8 mouse cellular contexts compared by ENCODE assay signal in the genomic region with DNA sequence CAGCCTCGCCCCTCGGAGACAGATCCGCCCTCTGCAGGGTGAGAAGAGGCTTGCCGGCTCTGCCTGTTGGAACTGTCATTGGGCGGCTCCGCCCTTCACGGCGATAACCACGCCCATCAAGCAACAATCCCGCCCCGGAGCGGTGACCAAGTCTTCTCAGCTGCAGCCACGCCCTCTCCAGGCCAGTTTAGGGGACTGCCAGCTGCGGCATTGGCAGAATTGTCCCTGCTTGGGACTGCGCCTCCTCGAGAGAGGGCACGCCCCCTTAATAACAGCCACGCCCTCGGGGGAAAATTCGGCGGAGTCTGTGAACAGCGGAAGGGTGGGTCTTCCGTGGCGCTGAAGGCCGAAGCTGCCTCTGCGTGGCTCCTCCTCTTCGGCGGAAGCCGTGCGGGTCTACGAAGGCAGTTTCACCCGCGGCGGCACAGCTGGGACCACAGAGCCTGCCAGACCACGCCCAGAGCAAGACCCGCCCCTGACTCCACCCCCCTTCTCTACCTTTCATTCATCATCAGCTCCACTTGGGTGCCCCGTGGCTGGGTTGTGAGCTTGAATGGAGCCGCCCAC. TPM values are rescaled to one million over a fixed set of nuclear protein-coding genes. Genes with fewer than 3 reads are reported as not detected.
DNase-seq lines count a peak whose midpoint lies in the region; ATAC-seq and TF ChIP-seq lines count a peak whose summit lies in the region.

No protein-coding gene starts in this region.

- DNase-seq in CD4-positive helper T cell, adult 2 months (ENCODE audit: low read depth, low spot score) = peak; percentile 100
- peak; percentile 96 for DNase-seq in brain, embryonic 18.5 days (ENCODE audit: low read depth, low spot score)
- DNase-seq in kidney, postnatal 0 days (ENCODE audit: low spot score) = peak; percentile 99
- DNase-seq in liver, embryonic 11.5 days (ENCODE audit: low spot score) = peak; percentile 99
- peak; percentile 100 for DNase-seq in naive thymus-derived CD4-positive, alpha-beta T cell, adult 2 months (ENCODE audit: low read depth)

- TF ChIP-seq CTCF in kidney, postnatal 0 days (IDR thresholded peaks at IDR 0.05; ENCODE audit: low read depth) = peak; percentile 80

- H3K4me2 ChIP-seq in heart, embryonic 12.5 days = peak overlapping the region; percentile 82
- H3K4me2 ChIP-seq in kidney, postnatal 0 days (ENCODE audit: low read length) = peak overlapping the region; percentile 95
- peak overlapping the region; percentile 95 for H3K4me2 ChIP-seq in liver, embryonic 11.5 days
- H3K4me2 ChIP-seq in stomach, embryonic 14.5 days (replicated peaks; ENCODE audit: low read depth, low read length) = peak overlapping the region; percentile 45

- H3K36me3 ChIP-seq in heart, embryonic 12.5 days = peaks cover 22% of the 10 kb centered on the region
- H3K36me3 ChIP-seq in kidney, postnatal 0 days (ENCODE audit: insufficient read depth, low read length) = no peaks in the 10 kb centered on the region
- H3K36me3 ChIP-seq in liver, embryonic 11.5 days (ENCODE audit: control insufficient read depth, insufficient read depth, low read length) = no peaks in the 10 kb centered on the region
- peaks cover 5% of the 10 kb centered on the region; the same call in 1 of the 2 replicates for H3K36me3 ChIP-seq in stomach, embryonic 14.5 days (ENCODE audit: control insufficient read depth, insufficient read depth, low read length)

- under 1% methylated on average over 38 of the region's 38 CpGs for WGBS in heart, embryonic 12.5 days
- WGBS in kidney, postnatal 0 days = 0% methylated on average over 38 of the region's 38 CpGs
- under 1% methylated on average over 38 of the region's 38 CpGs for WGBS in liver, embryonic 11.5 days
- 0% methylated on average over 38 of the region's 38 CpGs for WGBS in stomach, embryonic 14.5 days

- peak overlapping the region; percentile 74 for H3K4me3 ChIP-seq in heart, embryonic 12.5 days
- H3K4me3 ChIP-seq in kidney, postnatal 0 days (replicated peaks; ENCODE audit: low read depth, low read length) = peak overlapping the region; percentile 74
- H3K4me3 ChIP-seq in liver, embryonic 11.5 days (ENCODE audit: low read depth, low read length) = peak overlapping the region; percentile 67
- peak overlapping the region; percentile 77 for H3K4me3 ChIP-seq in stomach, embryonic 14.5 days (ENCODE audit: low read depth, low read length)

- no peaks in the 10 kb centered on the region for H3K27me3 ChIP-seq in heart, embryonic 12.5 days (replicated peaks)
- no peaks in the 10 kb centered on the region for H3K27me3 ChIP-seq in kidney, postnatal 0 days (ENCODE audit: insufficient read depth, low read length)
- H3K27me3 ChIP-seq in liver, embryonic 11.5 days (replicated peaks; ENCODE audit: control insufficient read depth, insufficient read depth, low read length) = no peaks in the 10 kb centered on the region; the same call in 1 of the 2 replicates
- no peaks in the 10 kb centered on the region for H3K27me3 ChIP-seq in stomach, embryonic 14.5 days (ENCODE audit: control insufficient read depth, insufficient read depth, low read length)

- peaks cover 13% of the 10 kb centered on the region for H3K4me1 ChIP-seq in heart, embryonic 12.5 days (replicated peaks)
- 0 out of 2 replicates have a peak, but pooled peaks cover 6% of the 10 kb centered on the region for H3K4me1 ChIP-seq in kidney, postnatal 0 days (replicated peaks; ENCODE audit: insufficient read depth, low read length)
- no peaks in the 10 kb centered on the region for H3K4me1 ChIP-seq in liver, embryonic 11.5 days (replicated peaks; ENCODE audit: control insufficient read depth, insufficient read depth, low read length)
- H3K4me1 ChIP-seq in stomach, embryonic 14.5 days (ENCODE audit: control insufficient read depth, insufficient read depth, low read length) = peaks cover 7% of the 10 kb centered on the region; the same call in 1 of the 2 replicates

- ATAC-seq in erythroid progenitor cell, adult 5-6 weeks (replicated peaks; ENCODE audit: low FRiP score, poor library complexity, severe bottlenecking) = peak; percentile 93
- peak; percentile 97 for ATAC-seq in heart, embryonic 12.5 days (ENCODE audit: insufficient number of reproducible peaks, low FRiP score)
- peak; percentile 97 for ATAC-seq in kidney, postnatal 0 days (replicated peaks; ENCODE audit: low FRiP score, low read depth)
- ATAC-seq in liver, embryonic 11.5 days (replicated peaks; ENCODE audit: low FRiP score) = peak; percentile 95
- peak; percentile 97 for ATAC-seq in stomach, embryonic 14.5 days (ENCODE audit: insufficient number of reproducible peaks, insufficient read depth, low FRiP score, low read depth)

- no peaks in the 10 kb centered on the region for H3K9me3 ChIP-seq in heart, embryonic 12.5 days (replicated peaks)
- H3K9me3 ChIP-seq in kidney, postnatal 0 days (replicated peaks; ENCODE audit: low read length) = no peaks in the 10 kb centered on the region
- no peaks in the 10 kb centered on the region for H3K9me3 ChIP-seq in liver, embryonic 11.5 days (ENCODE audit: control insufficient read depth, low read length)
- H3K9me3 ChIP-seq in stomach, embryonic 14.5 days (ENCODE audit: control insufficient read depth, low read depth, low read length) = no peaks in the 10 kb centered on the region

- H3K27ac ChIP-seq in heart, embryonic 12.5 days (ENCODE audit: poor library complexity, severe bottlenecking) = peak overlapping the region; percentile 64
- peak overlapping the region; percentile 27; the same call in 1 of the 2 replicates for H3K27ac ChIP-seq in kidney, postnatal 0 days
- 0 out of 2 replicates have a peak overlapping the region, but pooled peaks have one; percentile 38 for H3K27ac ChIP-seq in liver, embryonic 11.5 days (ENCODE audit: low read depth, low read length)
- H3K27ac ChIP-seq in stomach, embryonic 14.5 days (ENCODE audit: low read length) = 0 out of 2 replicates have a peak overlapping the region, but pooled peaks have one; percentile 61

- H3K9ac ChIP-seq in heart, embryonic 12.5 days = peak overlapping the region; percentile 50; the same call in 1 of the 2 replicates
- H3K9ac ChIP-seq in kidney, postnatal 0 days (ENCODE audit: low read depth, low read length) = no peak overlapping the region
- H3K9ac ChIP-seq in liver, embryonic 11.5 days (ENCODE audit: low read depth, low read length) = peak overlapping the region; percentile 27
- H3K9ac ChIP-seq in stomach, embryonic 14.5 days (replicated peaks; ENCODE audit: low read depth, low read length) = no peak overlapping the region

RNA-seq across cellular contexts. Expression of gene Limk1, which starts 0.4 kb away (rescaled TPM):
- 0.42 and 1.8 TPM in 2 replicates for total RNA-seq in erythroid progenitor cell, adult 5-6 weeks (2015; ENCODE audit: low replicate concordance)
- 0.64 and 0.76 TPM in 2 replicates for total RNA-seq in erythroid progenitor cell, adult 5-6 weeks (2017; ENCODE audit: low replicate concordance)
- 3.4 and 4.4 TPM in 2 replicates for polyA plus RNA-seq in heart, embryonic 12.5 days (2016; fragmentation: Nextera tagmentation; extraction: Ambion mirVana)
- polyA plus RNA-seq in kidney, postnatal 0 days (2015; fragmentation: Nextera tagmentation; extraction: Ambion mirVana) = 3.4 and 3.6 TPM in 2 replicates
- polyA plus RNA-seq in liver, embryonic 11.5 days (2014; fragmentation: Nextera tagmentation; extraction: Ambion mirVana) = 1.7 and 1.8 TPM in 2 replicates
- polyA plus RNA-seq in stomach, embryonic 14.5 days (2014; fragmentation: Nextera tagmentation; extraction: Ambion mirVana) = 7.1 and 7.6 TPM in 2 replicates

RNA-seq across cellular contexts. Expression of gene Eif4h, which starts 49.5 kb away (rescaled TPM):
- 105 and 157 TPM in 2 replicates for total RNA-seq in erythroid progenitor cell, adult 5-6 weeks (2015; ENCODE audit: low replicate concordance)
- total RNA-seq in erythroid progenitor cell, adult 5-6 weeks (2017; ENCODE audit: low replicate concordance) = 150 and 178 TPM in 2 replicates
- polyA plus RNA-seq in heart, embryonic 12.5 days (2016; fragmentation: Nextera tagmentation; extraction: Ambion mirVana) = 341 and 342 TPM in 2 replicates
- 327 and 365 TPM in 2 replicates for polyA plus RNA-seq in kidney, postnatal 0 days (2015; fragmentation: Nextera tagmentation; extraction: Ambion mirVana)
- 401 and 428 TPM in 2 replicates for polyA plus RNA-seq in liver, embryonic 11.5 days (2014; fragmentation: Nextera tagmentation; extraction: Ambion mirVana)
- polyA plus RNA-seq in stomach, embryonic 14.5 days (2014; fragmentation: Nextera tagmentation; extraction: Ambion mirVana) = 442 and 457 TPM in 2 replicates

RNA-seq across cellular contexts. Expression of gene Eln, which starts 58.3 kb away (rescaled TPM):
- not detected in 2 replicates for total RNA-seq in erythroid progenitor cell, adult 5-6 weeks (2015; ENCODE audit: low replicate concordance)
- total RNA-seq in erythroid progenitor cell, adult 5-6 weeks (2017; ENCODE audit: low replicate concordance) = not detected in 2 replicates
- polyA plus RNA-seq in heart, embryonic 12.5 days (2016; fragmentation: Nextera tagmentation; extraction: Ambion mirVana) = 147 and 150 TPM in 2 replicates
- polyA plus RNA-seq in kidney, postnatal 0 days (2015; fragmentation: Nextera tagmentation; extraction: Ambion mirVana) = 77.7 and 78.9 TPM in 2 replicates
- polyA plus RNA-seq in liver, embryonic 11.5 days (2014; fragmentation: Nextera tagmentation; extraction: Ambion mirVana) = 3.5 and 4.4 TPM in 2 replicates
- polyA plus RNA-seq in stomach, embryonic 14.5 days (2014; fragmentation: Nextera tagmentation; extraction: Ambion mirVana) = 48.3 and 54.9 TPM in 2 replicates

Comparison
In these comparisons a context has a peak if more than half of its experiments do, and no peak if none do; other contexts are left out.
1. Peak in every context shown above with its lines: DNase-seq, ATAC-seq, H3K4me3 ChIP-seq and H3K27ac ChIP-seq.
2. H3K4me2 ChIP-seq: peak in every context shown above with its lines; median percentile 95 in kidney, postnatal 0 days; 95 in liver, embryonic 11.5 days; 82 in heart, embryonic 12.5 days; 45 in stomach, embryonic 14.5 days.
3. H3K9ac ChIP-seq: peak in heart, embryonic 12.5 days (single experiment) and liver, embryonic 11.5 days (single experiment); none in kidney, postnatal 0 days (single experiment) and stomach, embryonic 14.5 days (single experiment).